Mouse (Mus musculus): ENCODE results near the gene Fancc. TPM values are rescaled to one million over a fixed set of nuclear protein-coding genes. Genes with fewer than 3 reads are reported as not detected.

The Fancc gene
- polyA plus RNA-seq, 1 experiment from 2014 or later: 25.9 TPM

GRCm38 (mm10) chr13:63239301-63239804, 257.7 kb downstream of the Fancc start:
- peaks cover 8% of the 10 kb centered on the region for H3K36me3 ChIP-seq (ENCODE audit: insufficient read depth)
- no peaks in the 10 kb centered on the region for H3K27me3 ChIP-seq (ENCODE audit: insufficient read depth, low read length)
- ATAC-seq (ENCODE audit: insufficient read depth) (peak; percentile 64), DNase-seq (peak; percentile 68)
- no peaks in the 10 kb centered on the region for H3K9me3 ChIP-seq (ENCODE audit: low read depth, low read length)
- 4% methylated on average over 11 of the region's 11 CpGs for WGBS
- peak overlapping the region; percentile 67 for H3K4me2 ChIP-seq
- H3K4me3 ChIP-seq (ENCODE audit: low read depth, low read length): peak overlapping the region; percentile 80
- no peak for TF ChIP-seq CTCF (IDR thresholded peaks at IDR 0.05; ENCODE audit: low read depth)
- peak overlapping the region; percentile 97 for H3K27ac ChIP-seq (ENCODE audit: low read depth)
- H3K4me1 ChIP-seq (ENCODE audit: insufficient read depth): peaks cover 33% of the 10 kb centered on the region
- H3K9ac ChIP-seq: peak overlapping the region; percentile 93

GRCm38 (mm10) chr13:63238045-63238444, 259.0 kb downstream of the Fancc start:
- peak overlapping the region; percentile 6; the same call in 1 of the 2 replicates for H3K27ac ChIP-seq (ENCODE audit: low read depth)
- WGBS: 83% methylated on average over 7 of the region's 7 CpGs
- no peak for TF ChIP-seq CTCF (IDR thresholded peaks at IDR 0.05; ENCODE audit: low read depth)

GRCm38 (mm10) chr13:63236159-63236893, 260.8 kb downstream of the Fancc start:
- ATAC-seq (ENCODE audit: insufficient read depth): no peak
- Histone ChIP-seq H3K36me3 (ENCODE audit: insufficient read depth) (no peaks in the 10 kb centered on the region), H3K4me3 (ENCODE audit: low read depth, low read length) (no peak overlapping the region), H3K9ac (no peak overlapping the region), H3K4me2 (no peak overlapping the region), H3K4me1 (ENCODE audit: insufficient read depth) (peaks cover 24% of the 10 kb centered on the region), H3K27me3 (ENCODE audit: insufficient read depth, low read length) (no peaks in the 10 kb centered on the region), H3K27ac (ENCODE audit: low read depth) (peak overlapping the region; percentile 64), H3K9me3 (ENCODE audit: low read depth, low read length) (no peaks in the 10 kb centered on the region)
- no peak for TF ChIP-seq CTCF (IDR thresholded peaks at IDR 0.05; ENCODE audit: low read depth)
- whole genome bisulfite sequencing: 13% methylated on average over 5 of the region's 5 CpGs
- peak; percentile 50 for DNase-seq

More at GRCm38 (mm10) chr13:63238045-63238444, 259.0 kb downstream of the Fancc start:
- Histone ChIP-seq H3K9ac (no peak overlapping the region), H3K27me3 (ENCODE audit: insufficient read depth, low read length) (no peaks in the 10 kb centered on the region), H3K4me1 (ENCODE audit: insufficient read depth) (peaks cover 32% of the 10 kb centered on the region), H3K9me3 (ENCODE audit: low read depth, low read length) (no peaks in the 10 kb centered on the region), H3K36me3 (ENCODE audit: insufficient read depth) (peaks cover 5% of the 10 kb centered on the region; the same call in 1 of the 2 replicates), H3K4me2 (no peak overlapping the region), H3K4me3 (ENCODE audit: low read depth, low read length) (no peak overlapping the region)
- no peak for ATAC-seq (ENCODE audit: insufficient read depth)
- no peak for DNase-seq

GRCm38 (mm10) chr13:63235551-63235950, 261.5 kb downstream of the Fancc start:
- Histone ChIP-seq H3K9me3 (ENCODE audit: low read depth, low read length) (no peaks in the 10 kb centered on the region), H3K4me2 (no peak overlapping the region), H3K27me3 (ENCODE audit: insufficient read depth, low read length) (no peaks in the 10 kb centered on the region), H3K9ac (no peak overlapping the region), H3K27ac (ENCODE audit: low read depth) (peak overlapping the region; percentile 64; the same call in 1 of the 2 replicates), H3K36me3 (ENCODE audit: insufficient read depth) (no peaks in the 10 kb centered on the region), H3K4me1 (ENCODE audit: insufficient read depth) (peaks cover 24% of the 10 kb centered on the region), H3K4me3 (ENCODE audit: low read depth, low read length) (no peak overlapping the region)
- WGBS: 67% methylated on average over 3 of the region's 3 CpGs
- DNase-seq (no peak), ATAC-seq (ENCODE audit: insufficient read depth) (no peak)
- no peak for TF ChIP-seq CTCF (IDR thresholded peaks at IDR 0.05; ENCODE audit: low read depth)

MicroRNAs within 50 kb of the gene (microRNA counts, 519-probe panel; counts per million panel counts)
- 4,136 counts per million, percentile 85 among the panel's probes with 10 or more counts for microRNA mmu-miR-23b
- microRNA mmu-miR-24: 3,526 counts per million, percentile 73 among the panel's probes with 10 or more counts
- microRNA mmu-miR-27b: 3,283 counts per million, percentile 64 among the panel's probes with 10 or more counts

Small RNA genes lying within 50 kb of the gene (microRNA-seq; reads per million reads assigned to microRNA genes)
- 36,405 reads per million, percentile 98 among the genes with 10 or more reads in this experiment for gene Mir23b (ENCODE audit: borderline number of aligned reads)
- gene Mir24-1 (ENCODE audit: borderline number of aligned reads): not detected
- 4,366 reads per million, percentile 87 among the genes with 10 or more reads in this experiment for gene Mir27b (ENCODE audit: borderline number of aligned reads)
- gene Mir3074-1 (ENCODE audit: borderline number of aligned reads): not detected

Other genes starting within 250 kb of the Fancc start
- gene Ptch1, start 76.3 kb upstream of the Fancc start, polyA plus RNA-seq (2014; fragmentation: Nextera tagmentation; extraction: Ambion mirVana): 64.6 and 68.6 TPM in 2 replicates